Mouse (Mus musculus) layer of hippocampus, adult 6 months (tissue): ENCODE data around the gene Clec4a2. TPM values are rescaled to one million over a fixed set of nuclear protein-coding genes. Genes with fewer than 3 reads are reported as not detected.

Source experiments
- long read RNA-seq, 2 experiments: library from polyadenylated mRNA; unstranded; transcript quantifications; one replicate each; pipeline ENCODE4 v2.0.0; 2019 to 2020
- polyA plus RNA-seq: library from polyadenylated mRNA; unstranded; fragments of <200 nt; fragmentation: Nextera tagmentation; gene quantifications from 2 replicates; pipeline ENCODE4 v1.2.3, GENCODE M21; 2021

Gene Clec4a2
- 1.6 and 2.2 TPM in 2 replicates for polyA plus RNA-seq
- long read RNA-seq, experiment 1, partial matches to known transcripts: 0 of 4 reads
- long read RNA-seq, experiment 1, other reads (novel, unspliced or antisense): 0 of 4 reads
- long read RNA-seq, experiment 2, partial matches to known transcripts: 0 of 4 reads
- long read RNA-seq, experiment 2, other reads (novel, unspliced or antisense): 0 of 4 reads

DNA sequence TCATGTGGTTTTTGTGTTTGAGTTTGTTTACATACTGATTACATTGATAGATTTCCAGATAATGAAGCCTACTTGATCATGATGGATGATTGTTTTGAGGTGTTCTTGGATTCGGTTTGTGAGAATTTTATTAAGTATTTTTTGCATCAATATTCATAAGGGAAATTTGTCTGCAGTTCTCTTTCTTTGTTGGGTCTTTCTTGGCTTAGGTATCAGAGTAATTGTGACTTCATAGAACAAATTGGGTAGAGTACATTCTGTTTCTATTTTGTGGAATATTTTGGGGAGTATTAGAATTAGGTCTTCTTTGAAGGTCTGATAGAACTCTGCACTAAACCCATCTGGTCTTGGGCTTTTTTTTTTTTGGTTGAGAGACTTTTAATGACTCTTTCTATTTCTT lies at the start of gene Clec4a2:
Clec4a2 (plus strand) TSS at position 301 of the 400 bp plus-strand sequence.

DNA sequence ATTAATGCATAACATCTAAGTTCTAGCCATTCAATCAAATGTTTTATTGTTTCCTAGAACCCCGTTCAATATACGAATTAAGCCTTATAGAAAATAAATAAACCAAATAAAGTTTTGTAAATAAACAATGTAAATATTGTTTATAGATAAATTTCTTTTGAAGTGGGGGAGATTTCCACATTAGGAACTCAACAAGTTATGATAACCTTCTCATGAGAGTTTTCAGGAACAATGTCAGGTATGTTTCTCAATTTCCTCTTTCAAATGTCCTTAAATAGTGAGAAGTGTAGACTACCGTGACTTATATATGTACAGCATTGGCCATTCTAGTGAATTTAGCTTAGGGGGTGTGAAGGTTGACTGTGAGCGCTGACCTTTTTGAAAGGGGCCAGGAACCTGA lies 66.4 kb downstream of the Clec4a2 start, which contains the start of gene Clec4b2:
Clec4b2 (plus strand) TSS at position 301 of the 400 bp plus-strand sequence.

Other genes starting within 250 kb of the Clec4a2 start
- 144 and 155 TPM in 2 replicates for gene Necap1, start 232.0 kb upstream of the Clec4a2 start, polyA plus RNA-seq
- gene Clec4a1, start 184.6 kb upstream of the Clec4a2 start, polyA plus RNA-seq: 0.46 TPM in 1 of 2 replicates, not detected in the other
- 2.0 and 2.1 TPM in 2 replicates for gene Clec4a3, start 153.9 kb upstream of the Clec4a2 start, polyA plus RNA-seq
- not detected in 2 replicates for gene Clec4a4, start 116.1 kb upstream of the Clec4a2 start, polyA plus RNA-seq
- gene Clec4b1, start 56.5 kb upstream of the Clec4a2 start, polyA plus RNA-seq: not detected in 2 replicates
- gene Clec4b2, start 66.5 kb downstream of the Clec4a2 start, polyA plus RNA-seq: not detected in 2 replicates
- gene Clec4n, start 123.4 kb downstream of the Clec4a2 start, polyA plus RNA-seq: 0.38 and 0.50 TPM in 2 replicates
- not detected in 2 replicates for gene Clec4d, start 155.7 kb downstream of the Clec4a2 start, polyA plus RNA-seq
- gene Clec4e, start 183.4 kb downstream of the Clec4a2 start, polyA plus RNA-seq: not detected in 2 replicates
- not detected in 2 replicates for gene Vmn2r19, start 201.9 kb downstream of the Clec4a2 start, polyA plus RNA-seq